Mouse (Mus musculus) stomach, embryonic 16.5 days (tissue): ENCODE results near the gene Dffa. TPM values are rescaled to one million over a fixed set of nuclear protein-coding genes. Genes with fewer than 3 reads are reported as not detected.
A peak's percentile ranks its signal among the peaks of the same experiment; 100 is the strongest.

Experiments
- ATAC-seq: fragments of 200-750 bp; cut with Nextera tagmentation; 2 replicates; pipeline ENCODE4 v1.8.0; 2017; ENCODE audit warnings: moderate number of reproducible peaks, moderate TSS enrichment; ENCODE audit not compliant: insufficient read depth, low FRiP score
- H3K27ac ChIP-seq: fragments of 300-500 bp; sonication (generic); 2 replicates; pipeline ENCODE4 v1.5.1; 2014; ENCODE audit warnings: low read length
- H3K27me3 ChIP-seq: fragments of 300-500 bp; sonication (generic); 2 replicates; pipeline ENCODE4 v1.6.1; 2014; ENCODE audit warnings: low read length, control low read depth, mixed read lengths; ENCODE audit not compliant: control insufficient read depth, insufficient read depth
- H3K36me3 ChIP-seq: fragments of 300-500 bp; sonication (generic); 2 replicates; pipeline ENCODE4 v1.6.1; 2014; ENCODE audit warnings: low read length; ENCODE audit not compliant: control insufficient read depth, insufficient read depth
- H3K4me1 ChIP-seq: fragments of 300-500 bp; sonication (generic); 2 replicates; pipeline ENCODE4 v1.6.1; 2014; ENCODE audit warnings: low read length, control low read depth, mixed read lengths; ENCODE audit not compliant: control insufficient read depth, insufficient read depth
- H3K4me2 ChIP-seq: fragments of 300-500 bp; sonication (generic); 2 replicates; pipeline ENCODE4 v1.6.1; 2014; ENCODE audit warnings: low read depth, low read length, mixed read lengths
- H3K4me3 ChIP-seq: fragments of 300-500 bp; sonication (generic); replicated peaks from 2 replicates; pipeline ENCODE4 v1.5.1; 2014; ENCODE audit warnings: mild to moderate bottlenecking, low read length
- H3K9ac ChIP-seq: fragments of 300-500 bp; sonication (generic); 2 replicates; pipeline ENCODE4 v1.6.1; 2014; ENCODE audit warnings: low read length
- H3K9me3 ChIP-seq: fragments of 300-500 bp; sonication (generic); replicated peaks from 2 replicates; pipeline ENCODE4 v1.6.1; 2016; ENCODE audit warnings: low read length, control low read depth; ENCODE audit not compliant: control insufficient read depth
- WGBS: fragments of 180-500 bp; shearing (Covaris S2); extraction: QIAGEN DNeasy Blood & Tissue Kit; methylation state at CpG from one replicate; pipeline ENCODE4 v1.1.7; 2014; 5-methylcytosine and 5-hydroxymethylcytosine counted together
- polyA plus RNA-seq: library from polyadenylated mRNA; unstranded; fragments of >200 nt; fragmentation: Nextera tagmentation; extraction: Ambion mirVana; gene quantifications from 2 replicates; pipeline ENCODE4 v1.2.1, GENCODE M21; 2015

Dffa gene
- 32.3 and 35.8 TPM in 2 replicates for polyA plus RNA-seq

- H3K27ac ChIP-seq, result peak within 1 kb of the TSS; percentile 40; the same call in 1 of the 2 replicates
- H3K4me3 ChIP-seq, result peak within 1 kb of the TSS; percentile 96
- peaks cover 3% of the 10 kb centered on the region; the same call in 1 of the 2 replicates for H3K4me1 ChIP-seq
- H3K9ac ChIP-seq, result peak within 1 kb of the TSS; percentile 83
- ATAC-seq, result peak; percentile 85
- peak within 1 kb of the TSS; percentile 72 for H3K4me2 ChIP-seq
- under 1% methylated on average over 35 of the region's 35 CpGs for WGBS
- no peaks in the 10 kb centered on the region for H3K27me3 ChIP-seq
- H3K9me3 ChIP-seq, result no peaks in the 10 kb centered on the region
- H3K36me3 ChIP-seq, result no peaks in the 10 kb centered on the region
Measured at GRCm38 (mm10) chr4:149103875-149104561, at the start of gene Dffa. Gene Dffa, plus strand, starts transcription at chr4:149104146.

GRCm38 (mm10) chr4:149055847-149056246, 48.1 kb upstream of the Dffa start:
- no peak for ATAC-seq
- Histone ChIP-seq H3K9ac (no peak overlapping the region), H3K4me1 (peaks cover 35% of the 10 kb centered on the region), H3K9me3 (no peaks in the 10 kb centered on the region), H3K4me2 (no peak overlapping the region), H3K4me3 (no peak overlapping the region), H3K27ac (no peak overlapping the region), H3K27me3 (no peaks in the 10 kb centered on the region), H3K36me3 (no peaks in the 10 kb centered on the region)
- 74% methylated on average over 6 of the region's 6 CpGs for WGBS

- no peak for ATAC-seq
- Histone ChIP-seq H3K27ac (no peak overlapping the region), H3K9ac (no peak overlapping the region), H3K4me2 (no peak overlapping the region), H3K4me1 (peaks cover 41% of the 10 kb centered on the region), H3K4me3 (no peak overlapping the region), H3K27me3 (no peaks in the 10 kb centered on the region), H3K36me3 (no peaks in the 10 kb centered on the region), H3K9me3 (no peaks in the 10 kb centered on the region)
- WGBS, result 66% methylated on average over 16 of the region's 16 CpGs
Measured at GRCm38 (mm10) chr4:149056957-149057356, 47.0 kb upstream of the Dffa start.

- H3K27me3 ChIP-seq, result no peaks in the 10 kb centered on the region
- peak overlapping the region; percentile 46; the same call in 1 of the 2 replicates for H3K9ac ChIP-seq
- H3K9me3 ChIP-seq, result no peaks in the 10 kb centered on the region
- 38% methylated on average over 14 of the region's 14 CpGs for WGBS
- H3K36me3 ChIP-seq, result no peaks in the 10 kb centered on the region
- peaks cover 46% of the 10 kb centered on the region for H3K4me1 ChIP-seq
- H3K27ac ChIP-seq, result peak overlapping the region; percentile 72
- H3K4me2 ChIP-seq, result no peak overlapping the region
- no peak overlapping the region for H3K4me3 ChIP-seq
- ATAC-seq, result no peak
Measured at GRCm38 (mm10) chr4:149057470-149057869, 46.5 kb upstream of the Dffa start.

- ATAC-seq, result no peak
- Histone ChIP-seq H3K4me2 (peak overlapping the region; percentile 11; the same call in 1 of the 2 replicates), H3K27ac (peak overlapping the region; percentile 72), H3K9me3 (no peaks in the 10 kb centered on the region), H3K4me3 (no peak overlapping the region), H3K36me3 (no peaks in the 10 kb centered on the region), H3K4me1 (peaks cover 50% of the 10 kb centered on the region), H3K27me3 (no peaks in the 10 kb centered on the region), H3K9ac (0 out of 2 replicates have a peak overlapping the region, but pooled peaks have one; percentile 4)
- WGBS, result 65% methylated on average over 7 of the region's 7 CpGs
Measured at GRCm38 (mm10) chr4:149058298-149058697, 45.6 kb upstream of the Dffa start.

- peaks cover 45% of the 10 kb centered on the region for H3K4me1 ChIP-seq
- H3K9me3 ChIP-seq, result no peaks in the 10 kb centered on the region
- H3K36me3 ChIP-seq, result no peaks in the 10 kb centered on the region
- no peak overlapping the region for H3K9ac ChIP-seq
- 90% methylated on average over 9 of the region's 9 CpGs for WGBS
- H3K4me2 ChIP-seq, result no peak overlapping the region
- no peak overlapping the region for H3K4me3 ChIP-seq
- H3K27me3 ChIP-seq, result no peaks in the 10 kb centered on the region
- H3K27ac ChIP-seq, result no peak overlapping the region
- ATAC-seq, result no peak
Measured at GRCm38 (mm10) chr4:149059713-149060112, 44.2 kb upstream of the Dffa start.

- 56% methylated on average over 14 of the region's 14 CpGs for WGBS
Measured at GRCm38 (mm10) chr4:149060621-149061431, 43.1 kb upstream of the Dffa start.

GRCm38 (mm10) chr4:149061432-149061718, 42.6 kb upstream of the Dffa start:
- Histone ChIP-seq H3K27ac (no peak overlapping the region), H3K9ac (no peak overlapping the region), H3K4me3 (no peak overlapping the region), H3K9me3 (no peaks in the 10 kb centered on the region), H3K36me3 (no peaks in the 10 kb centered on the region), H3K4me2 (no peak overlapping the region), H3K27me3 (no peaks in the 10 kb centered on the region), H3K4me1 (peaks cover 42% of the 10 kb centered on the region)
- ATAC-seq, result no peak
- WGBS, result 68% methylated on average over 13 of the region's 13 CpGs

More at GRCm38 (mm10) chr4:149060621-149061431, 43.1 kb upstream of the Dffa start:
- no peaks in the 10 kb centered on the region for H3K9me3 ChIP-seq
- H3K4me2 ChIP-seq, result no peak overlapping the region
- H3K27ac ChIP-seq, result no peak overlapping the region
- no peak overlapping the region for H3K4me3 ChIP-seq
- H3K4me1 ChIP-seq, result peaks cover 44% of the 10 kb centered on the region
- no peaks in the 10 kb centered on the region for H3K36me3 ChIP-seq
- ATAC-seq, result no peak
- H3K27me3 ChIP-seq, result no peaks in the 10 kb centered on the region
- no peak overlapping the region for H3K9ac ChIP-seq
